Mouse (Mus musculus): ENCODE measurements at regions not wholly inside any gene's neighbourhood (a gene's known extent, or its start where the extent isn't known, plus 50 kb on each side); places are given as distances from the start of the nearest gene placed in this dataset.

GRCm38 (mm10) chr2:57847707-57848106 lies 150.0 kb upstream of the Galnt5 start:
- WGBS = 64% methylated on average over 4 of the region's 4 CpGs
- Histone ChIP-seq H3K9me3 (no peaks in the 10 kb centered on the region), H3K27ac (replicated peaks) (no peak overlapping the region), H3K36me3 (no peaks in the 10 kb centered on the region), H3K27me3 (no peaks in the 10 kb centered on the region), H3K4me2 (replicated peaks) (no peak overlapping the region), H3K4me1 (peaks cover 3% of the 10 kb centered on the region; the same call in 1 of the 2 replicates), H3K4me3 (no peak overlapping the region), H3K9ac (replicated peaks) (no peak overlapping the region)
- ATAC-seq (replicated peaks) = no peak

GRCm38 (mm10) chr2:57849338-57850057 lies 148.2 kb upstream of the Galnt5 start:
- H3K9ac ChIP-seq (replicated peaks) = no peak overlapping the region
- no peaks in the 10 kb centered on the region for H3K9me3 ChIP-seq
- H3K4me1 ChIP-seq = peaks cover 3% of the 10 kb centered on the region; the same call in 1 of the 2 replicates
- ATAC-seq (replicated peaks) = 0 out of 2 replicates have a peak, but pooled peaks have one; percentile 57
- H3K4me3 ChIP-seq = no peak overlapping the region
- 17% methylated on average over 4 of the region's 4 CpGs for WGBS
- no peaks in the 10 kb centered on the region for H3K27me3 ChIP-seq
- H3K36me3 ChIP-seq = no peaks in the 10 kb centered on the region
- H3K4me2 ChIP-seq (replicated peaks) = no peak overlapping the region
- H3K27ac ChIP-seq (replicated peaks) = no peak overlapping the region

- H3K4me1 ChIP-seq = peaks cover 3% of the 10 kb centered on the region; the same call in 1 of the 2 replicates
- H3K4me2 ChIP-seq (replicated peaks) = no peak overlapping the region
- H3K27me3 ChIP-seq = no peaks in the 10 kb centered on the region
- H3K36me3 ChIP-seq = no peaks in the 10 kb centered on the region
- H3K9me3 ChIP-seq = no peaks in the 10 kb centered on the region
- H3K9ac ChIP-seq (replicated peaks) = no peak overlapping the region
- H3K4me3 ChIP-seq = no peak overlapping the region
- no peak overlapping the region for H3K27ac ChIP-seq (replicated peaks)
- WGBS = 9% methylated on average over 5 of the region's 5 CpGs
- ATAC-seq (replicated peaks) = peak; percentile 55; the same call in 1 of the 2 replicates
Observed at GRCm38 (mm10) chr2:57850058-57850400, 147.7 kb upstream of the Galnt5 start.

- H3K9ac ChIP-seq (replicated peaks) = no peak overlapping the region
- no peak overlapping the region for H3K27ac ChIP-seq (replicated peaks)
- H3K36me3 ChIP-seq = no peaks in the 10 kb centered on the region
- no peaks in the 10 kb centered on the region for H3K27me3 ChIP-seq
- H3K9me3 ChIP-seq = no peaks in the 10 kb centered on the region
- ATAC-seq (replicated peaks) = 0 out of 2 replicates have a peak, but pooled peaks have one; percentile 32
- 69% methylated on average over 14 of the region's 14 CpGs for WGBS
- H3K4me2 ChIP-seq (replicated peaks) = no peak overlapping the region
- no peak overlapping the region for H3K4me3 ChIP-seq
- H3K4me1 ChIP-seq = peaks cover 5% of the 10 kb centered on the region; the same call in 1 of the 2 replicates
Observed at GRCm38 (mm10) chr2:57856524-57857107, 141.1 kb upstream of the Galnt5 start.

GRCm38 (mm10) chr2:57865289-57865688 lies 132.4 kb upstream of the Galnt5 start:
- WGBS = 64% methylated on average over 1 of the region's 1 CpGs
- Histone ChIP-seq H3K4me3 (no peak overlapping the region), H3K9me3 (no peaks in the 10 kb centered on the region), H3K27me3 (no peaks in the 10 kb centered on the region), H3K4me1 (no peaks in the 10 kb centered on the region), H3K36me3 (no peaks in the 10 kb centered on the region), H3K4me2 (replicated peaks) (no peak overlapping the region), H3K27ac (replicated peaks) (no peak overlapping the region), H3K9ac (replicated peaks) (no peak overlapping the region)
- no peak for ATAC-seq (replicated peaks)

- H3K27me3 ChIP-seq = no peaks in the 10 kb centered on the region
- WGBS = 83% methylated on average over 2 of the region's 2 CpGs
- H3K9me3 ChIP-seq = no peaks in the 10 kb centered on the region
Observed at GRCm38 (mm10) chr2:57868046-57868445, 129.6 kb upstream of the Galnt5 start.

GRCm38 (mm10) chr2:57900168-57900567 lies 97.5 kb upstream of the Galnt5 start:
- no peaks in the 10 kb centered on the region for H3K36me3 ChIP-seq
- H3K4me2 ChIP-seq (replicated peaks) = no peak overlapping the region
- ATAC-seq (replicated peaks) = no peak
- no peaks in the 10 kb centered on the region for H3K27me3 ChIP-seq
- H3K9me3 ChIP-seq = no peaks in the 10 kb centered on the region
- no peak overlapping the region for H3K4me3 ChIP-seq
- H3K27ac ChIP-seq (replicated peaks) = peak overlapping the region; percentile 21; the same call in 1 of the 2 replicates
- peaks cover 9% of the 10 kb centered on the region for H3K4me1 ChIP-seq
- WGBS = 81% methylated on average over 7 of the region's 7 CpGs
- no peak overlapping the region for H3K9ac ChIP-seq (replicated peaks)

More at GRCm38 (mm10) chr2:57868046-57868445, 129.6 kb upstream of the Galnt5 start:
- no peak overlapping the region for H3K4me2 ChIP-seq (replicated peaks)
- no peaks in the 10 kb centered on the region for H3K36me3 ChIP-seq
- no peak overlapping the region for H3K9ac ChIP-seq (replicated peaks)
- H3K27ac ChIP-seq (replicated peaks) = no peak overlapping the region
- H3K4me3 ChIP-seq = no peak overlapping the region
- no peak for ATAC-seq (replicated peaks)
- H3K4me1 ChIP-seq = no peaks in the 10 kb centered on the region

GRCm38 (mm10) chr2:57900580-57901247 lies 97.0 kb upstream of the Galnt5 start:
- Histone ChIP-seq H3K4me1 (peaks cover 9% of the 10 kb centered on the region), H3K27me3 (no peaks in the 10 kb centered on the region), H3K9ac (replicated peaks) (no peak overlapping the region), H3K9me3 (no peaks in the 10 kb centered on the region), H3K4me2 (replicated peaks) (no peak overlapping the region), H3K27ac (replicated peaks) (0 out of 2 replicates have a peak overlapping the region, but pooled peaks have one; percentile 21), H3K36me3 (no peaks in the 10 kb centered on the region), H3K4me3 (no peak overlapping the region)
- 38% methylated on average over 9 of the region's 9 CpGs for WGBS
- ATAC-seq (replicated peaks) = peak; percentile 90

GRCm38 (mm10) chr2:57905184-57905583 lies 92.5 kb upstream of the Galnt5 start:
- WGBS = 81% methylated on average over 2 of the region's 2 CpGs
- no peaks in the 10 kb centered on the region for H3K27me3 ChIP-seq
- no peak overlapping the region for H3K9ac ChIP-seq (replicated peaks)
- peaks cover 17% of the 10 kb centered on the region for H3K4me1 ChIP-seq
- H3K4me2 ChIP-seq (replicated peaks) = no peak overlapping the region
- ATAC-seq (replicated peaks) = 0 out of 2 replicates have a peak, but pooled peaks have one; percentile 29
- no peak overlapping the region for H3K4me3 ChIP-seq
- H3K36me3 ChIP-seq = no peaks in the 10 kb centered on the region
- no peak overlapping the region for H3K27ac ChIP-seq (replicated peaks)
- no peaks in the 10 kb centered on the region for H3K9me3 ChIP-seq

- no peak overlapping the region for H3K4me2 ChIP-seq (replicated peaks)
- no peaks in the 10 kb centered on the region for H3K27me3 ChIP-seq
- H3K27ac ChIP-seq (replicated peaks) = no peak overlapping the region; the same call in 1 of the 2 replicates
- H3K4me3 ChIP-seq = no peak overlapping the region
- ATAC-seq (replicated peaks) = peak; percentile 97
- H3K36me3 ChIP-seq = no peaks in the 10 kb centered on the region
- WGBS = 48% methylated on average over 5 of the region's 5 CpGs
- H3K9me3 ChIP-seq = no peaks in the 10 kb centered on the region
- no peak overlapping the region for H3K9ac ChIP-seq (replicated peaks)
- peaks cover 10% of the 10 kb centered on the region for H3K4me1 ChIP-seq
Observed at GRCm38 (mm10) chr2:57906939-57907338, 90.7 kb upstream of the Galnt5 start.

GRCm38 (mm10) chr2:57909706-57910105 lies 88.0 kb upstream of the Galnt5 start:
- H3K9ac ChIP-seq (replicated peaks) = no peak overlapping the region
- no peaks in the 10 kb centered on the region for H3K27me3 ChIP-seq
- H3K4me2 ChIP-seq (replicated peaks) = no peak overlapping the region
- peaks cover 10% of the 10 kb centered on the region for H3K4me1 ChIP-seq
- ATAC-seq (replicated peaks) = peak; percentile 38; the same call in 1 of the 2 replicates
- no peaks in the 10 kb centered on the region for H3K9me3 ChIP-seq
- WGBS = 53% methylated on average over 4 of the region's 4 CpGs
- no peaks in the 10 kb centered on the region for H3K36me3 ChIP-seq
- H3K4me3 ChIP-seq = no peak overlapping the region
- H3K27ac ChIP-seq (replicated peaks) = no peak overlapping the region

GRCm38 (mm10) chr2:57916375-57917023 lies 81.2 kb upstream of the Galnt5 start:
- ATAC-seq (replicated peaks) = peak; percentile 91
- Histone ChIP-seq H3K27ac (replicated peaks) (no peak overlapping the region), H3K36me3 (no peaks in the 10 kb centered on the region), H3K4me3 (no peak overlapping the region), H3K9me3 (no peaks in the 10 kb centered on the region), H3K4me1 (peaks cover 10% of the 10 kb centered on the region), H3K9ac (replicated peaks) (no peak overlapping the region), H3K27me3 (no peaks in the 10 kb centered on the region), H3K4me2 (replicated peaks) (no peak overlapping the region)
- WGBS = 23% methylated on average over 15 of the region's 15 CpGs

All from forebrain, embryonic 15.5 days (tissue).